Comparison of ENCODE assay signal across 33 mouse cellular contexts in genomic region chr14:111888781-111889180, GRCm38 (mm10).
"Had no signal": no experiment of that assay in that cellular context is flagged by ENCODE, and none has a peak within 500 bp of the region (broad histone marks: within the 10 kb centered on the region; RNA-seq: fewer than 3 reads in every experiment).

No protein-coding gene starts in this region.

- H3K27ac ChIP-seq: heart, embryonic 15.5 days; hindbrain, embryonic 10.5 days; hindbrain, embryonic 12.5 days; hindbrain, embryonic 13.5 days; hindbrain, embryonic 14.5 days; hindbrain, embryonic 15.5 days; hindbrain, postnatal 0 days; intestine, embryonic 15.5 days; kidney, embryonic 15.5 days; kidney, postnatal 0 days; layer of hippocampus, adult 2 months; left cerebral cortex, adult 2 months had no signal

- H3K4me2 ChIP-seq: heart, embryonic 13.5 days; heart, embryonic 15.5 days; hindbrain, embryonic 12.5 days; hindbrain, embryonic 13.5 days; hindbrain, embryonic 14.5 days; hindbrain, embryonic 15.5 days; intestine, embryonic 15.5 days; kidney, embryonic 15.5 days had no signal

- H3K4me3 ChIP-seq: heart, embryonic 13.5 days; heart, embryonic 15.5 days; hindbrain, embryonic 10.5 days; hindbrain, embryonic 12.5 days; hindbrain, embryonic 13.5 days; hindbrain, embryonic 15.5 days; intestine, embryonic 15.5 days; kidney, embryonic 15.5 days; layer of hippocampus, adult 2 months; left cerebral cortex, adult 2 months had no signal

- H3K9me3 ChIP-seq: heart, embryonic 13.5 days; heart, embryonic 15.5 days; hindbrain, embryonic 10.5 days; hindbrain, embryonic 12.5 days; hindbrain, embryonic 13.5 days; hindbrain, embryonic 15.5 days; intestine, embryonic 15.5 days; kidney, embryonic 15.5 days had no signal

- H3K4me1 ChIP-seq: hindbrain, embryonic 10.5 days; hindbrain, embryonic 12.5 days; hindbrain, embryonic 13.5 days; hindbrain, embryonic 15.5 days; intestine, embryonic 15.5 days; kidney, embryonic 15.5 days had no signal

- DNase-seq: heart, postnatal 10 days; heart, postnatal 14 days; heart, postnatal 36 days; heart, postnatal 4 days; kidney, adult 11 months; kidney, adult 18-20 months; kidney, adult 2 months; kidney, adult 8-10 months; kidney, adult 9 months; kidney, postnatal 10 days; kidney, postnatal 14 days; kidney, postnatal 25 days; kidney, postnatal 36 days; kidney, postnatal 4 days; layer of hippocampus, adult 9-11 months; layer of hippocampus, postnatal 36 days had no signal

- H3K27me3 ChIP-seq: heart, embryonic 13.5 days; heart, embryonic 15.5 days; hindbrain, embryonic 12.5 days; hindbrain, embryonic 13.5 days; hindbrain, embryonic 15.5 days; intestine, embryonic 15.5 days; kidney, embryonic 15.5 days had no signal

- H3K36me3 ChIP-seq: heart, embryonic 13.5 days; heart, embryonic 15.5 days; hindbrain, embryonic 10.5 days; hindbrain, embryonic 12.5 days; hindbrain, embryonic 13.5 days; hindbrain, embryonic 15.5 days; intestine, embryonic 15.5 days; kidney, embryonic 15.5 days had no signal

- H3K9ac ChIP-seq: heart, embryonic 13.5 days; heart, embryonic 15.5 days; hindbrain, embryonic 12.5 days; hindbrain, embryonic 13.5 days; hindbrain, embryonic 14.5 days; hindbrain, embryonic 15.5 days; intestine, embryonic 15.5 days; kidney, embryonic 15.5 days had no signal

- ATAC-seq: hindbrain, embryonic 16.5 days; hindbrain, postnatal 0 days; inflammation-experienced regulatory T-cells, adult 6 months; intestine, embryonic 15.5 days; intestine, embryonic 16.5 days; intestine, postnatal 0 days had no signal
